Mouse (Mus musculus) heart, postnatal 25 days (tissue): Measurements from ENCODE around the gene Pex7. TPM values are rescaled to one million over a fixed set of nuclear protein-coding genes. Genes with fewer than 3 reads are reported as not detected.

ENCODE experiments used
- DNase-seq: peaks from one replicate; pipeline ENCODE4 v3.0.0; 2022; ENCODE audit warnings: low spot score
- intact Hi-C: fragments of 180-260 bp; cut with DNase I; formaldehyde crosslinking; loops from one replicate; pipeline ENCODE4 v1.15.1; 2025
- total RNA-seq, 2 experiments: library from RNA; stranded (reverse); gene quantifications; 2 replicates each; pipeline ENCODE4 v1.2.3; 2021

Gene Pex7
- total RNA-seq, 2 experiments from 2014 or later: 25.5 to 28.9 TPM

DNA sequence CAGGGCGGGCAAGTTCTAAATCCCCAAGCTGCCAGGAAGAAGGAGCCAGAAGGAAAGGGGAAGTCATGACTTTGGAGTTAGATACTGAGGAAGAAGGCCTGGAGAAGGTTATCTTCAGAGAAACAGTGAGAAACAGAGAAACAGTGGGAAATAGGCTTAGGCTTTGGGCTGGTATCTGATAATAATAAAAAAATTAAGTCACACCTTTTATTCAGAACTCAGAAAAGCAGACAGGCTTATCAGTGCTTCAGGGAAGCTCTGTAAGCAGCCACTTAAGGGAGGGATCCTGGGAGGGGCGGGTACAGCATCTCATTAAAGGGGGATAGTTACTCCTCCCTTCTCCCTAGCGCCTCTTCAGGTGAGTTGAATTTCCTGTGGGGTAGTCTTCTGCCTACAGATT is 86.5 kb downstream of the Pex7 start:
- intact Hi-C loops: no loop called here
- DNase-seq: no peak

DNA sequence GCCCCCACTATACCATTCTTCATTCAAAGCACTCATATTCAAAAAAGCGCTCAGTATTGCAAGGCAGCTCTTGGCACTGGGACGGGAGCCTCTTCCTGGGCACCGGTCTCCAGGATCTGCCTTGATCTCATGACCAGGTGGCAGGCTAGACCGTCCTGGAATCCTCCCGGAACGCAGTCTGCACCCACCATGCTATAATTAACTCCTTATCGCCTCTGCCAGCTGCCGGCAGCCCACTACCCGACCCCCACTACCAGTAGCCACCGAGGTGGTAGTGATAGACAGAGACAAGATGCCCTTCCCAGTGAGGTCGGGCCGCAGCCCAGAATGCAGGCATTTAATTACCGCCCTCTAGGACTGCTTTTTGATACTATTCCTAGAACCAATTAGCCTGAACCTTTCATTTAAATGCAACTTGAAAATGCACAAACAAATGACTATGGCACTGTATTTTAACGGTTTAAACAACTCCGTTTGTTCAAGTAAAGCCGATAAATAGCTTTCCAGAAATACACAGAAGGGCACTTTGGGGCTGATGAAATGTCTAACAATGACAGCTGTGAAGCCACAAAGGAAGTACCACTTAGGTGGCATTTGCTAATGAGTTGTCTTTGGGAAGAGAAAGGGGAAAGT is 88.7 kb downstream of the Pex7 start:
- no peak for DNase-seq
- intact Hi-C loops: no loop called here

DNA sequence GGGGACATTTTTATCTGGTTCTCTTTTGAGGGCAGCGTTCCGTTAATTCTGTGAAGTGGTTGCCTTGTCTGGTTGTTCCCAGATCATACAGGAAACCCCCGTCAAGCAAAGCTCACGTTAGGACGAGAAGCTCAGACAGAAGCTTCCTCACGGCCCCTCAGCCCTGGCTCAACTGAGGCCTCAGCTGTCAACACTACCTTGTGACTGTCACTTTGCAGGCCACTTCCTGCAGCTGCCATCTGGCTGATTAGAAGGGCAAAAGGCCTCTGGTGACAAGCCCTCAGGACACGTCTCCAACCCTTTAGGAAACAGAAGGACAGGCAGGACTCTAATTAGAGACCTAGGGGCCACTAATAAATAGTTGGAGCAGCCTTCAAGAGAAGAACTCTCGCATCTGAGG is 92.1 kb downstream of the Pex7 start:
- intact Hi-C loops: no loop called here
- DNase-seq: no peak

DNA sequence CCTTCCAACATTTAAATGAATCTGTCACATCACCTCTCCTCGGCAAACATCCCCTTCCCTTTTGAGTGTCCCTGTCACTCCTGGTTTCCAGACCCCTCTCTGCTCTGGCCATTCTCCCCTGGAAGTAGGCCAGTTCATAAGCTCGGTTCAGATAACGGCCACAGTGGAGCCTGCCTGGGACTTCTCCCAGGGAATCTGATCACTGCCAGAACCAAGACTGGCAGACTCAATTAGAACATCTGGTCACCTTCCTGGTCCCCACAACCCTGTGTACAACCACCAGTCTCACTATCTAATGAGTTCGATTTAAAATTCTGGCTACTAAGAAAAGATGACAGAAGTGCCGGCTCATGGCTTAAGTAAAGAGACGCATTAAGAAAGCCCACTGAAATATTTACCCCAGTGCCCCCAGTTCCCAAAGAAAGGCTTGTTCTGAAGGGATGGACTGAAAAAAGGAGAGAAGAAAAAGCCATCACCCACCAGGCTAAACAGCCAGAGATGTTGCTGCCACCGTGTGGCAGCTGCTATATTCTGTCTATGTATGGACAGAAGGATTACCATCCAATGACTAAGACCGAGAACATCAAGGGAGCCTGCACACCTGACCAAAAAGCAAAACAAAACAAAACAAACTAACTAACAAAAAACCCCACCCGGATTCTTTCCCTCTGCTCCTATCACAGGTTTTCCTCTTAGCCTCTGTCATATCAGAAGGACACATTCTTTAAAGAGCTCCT is 95.9 kb downstream of the Pex7 start:
- intact Hi-C loops: no loop called here
- DNase-seq: no peak

DNA sequence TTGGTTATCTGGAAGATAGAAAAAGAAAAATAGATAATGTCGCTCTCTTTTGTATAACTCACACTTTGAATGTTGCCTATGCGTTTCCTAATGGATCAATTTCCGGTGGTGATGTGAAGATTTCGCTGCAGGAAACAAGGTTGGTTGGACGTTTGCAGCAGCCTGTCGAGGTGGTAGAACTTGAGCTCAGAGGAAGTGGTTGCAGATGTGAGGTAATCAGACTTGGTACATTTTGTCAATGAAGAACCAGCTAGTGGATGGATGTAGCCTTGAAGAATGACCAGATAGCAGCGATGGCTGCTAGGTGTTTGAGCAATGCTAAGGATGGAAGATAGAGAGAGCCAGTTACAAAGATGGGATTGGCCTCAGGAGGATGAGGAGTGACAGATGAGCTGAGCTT is 102.7 kb downstream of the Pex7 start:
- no peak for DNase-seq
- intact Hi-C loops: no loop called here

Other genes starting within 250 kb of the Pex7 start
- not detected for gene Il20ra, start 195.1 kb downstream of the Pex7 start, total RNA-seq
- not detected for gene Slc35d3, start 56.2 kb downstream of the Pex7 start, total RNA-seq
- 10 to 100 TPM; 37.0 to 37.7 TPM for gene Map3k5, start 26.8 kb upstream of the Pex7 start, total RNA-seq
- gene Map7, start 240.8 kb upstream of the Pex7 start, total RNA-seq: 10 to 100 TPM; 17.4 TPM